Mouse (Mus musculus): Measurements from ENCODE around the gene Raver2. TPM values are rescaled to one million over a fixed set of nuclear protein-coding genes. Genes with fewer than 3 reads are reported as not detected.

The Raver2 gene
- polyA plus RNA-seq, 1 experiment from 2014 or later: 12.2 TPM

GRCm38 (mm10) chr4:101158282-101158681 is 89.5 kb downstream of the Raver2 start:
- no peaks in the 10 kb centered on the region for H3K9me3 ChIP-seq
- 94% methylated on average over 6 of the region's 6 CpGs for WGBS
- no peaks in the 10 kb centered on the region for H3K27me3 ChIP-seq
- H3K4me1 ChIP-seq: no peaks in the 10 kb centered on the region
- H3K27ac ChIP-seq (replicated peaks): no peak overlapping the region
- peaks cover 36% of the 10 kb centered on the region for H3K36me3 ChIP-seq
- no peak overlapping the region for H3K4me3 ChIP-seq
- no peak overlapping the region for H3K4me2 ChIP-seq (replicated peaks)
- no peak overlapping the region for H3K9ac ChIP-seq (replicated peaks)
- ATAC-seq (ENCODE audit: low FRiP score, low read depth): no peak

DNA sequence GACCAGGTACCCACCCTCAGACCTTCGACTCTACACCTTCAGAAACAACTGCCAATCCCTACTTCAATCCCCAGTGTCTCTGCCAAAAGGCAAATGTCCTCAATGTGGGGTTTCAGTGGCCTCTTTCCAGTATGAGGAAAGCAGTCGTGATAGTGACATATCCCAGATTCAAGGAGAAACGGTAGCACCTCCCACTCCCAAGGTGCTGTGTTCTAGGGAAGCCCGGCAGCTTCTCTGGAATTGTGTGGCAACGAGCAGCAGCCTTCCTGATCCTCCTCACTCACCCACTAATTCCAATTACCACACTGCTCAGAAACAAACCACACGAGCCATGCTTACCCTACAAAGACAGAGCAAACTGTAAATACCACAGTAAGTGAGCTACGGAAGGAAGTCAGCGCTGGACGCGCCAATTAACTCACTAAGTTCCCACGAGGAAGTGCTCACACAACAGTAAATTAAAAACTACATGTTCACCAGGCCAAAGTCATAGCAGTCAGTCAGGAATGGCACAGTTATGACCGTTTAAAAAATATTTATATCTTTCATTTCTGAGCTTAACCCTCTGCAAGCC is 90.5 kb downstream of the Raver2 start:
- ATAC-seq (ENCODE audit: low FRiP score, low read depth): no peak
- WGBS: 86% methylated on average over 12 of the region's 12 CpGs
- Histone ChIP-seq H3K4me2 (replicated peaks) (no peak overlapping the region), H3K4me1 (no peaks in the 10 kb centered on the region), H3K36me3 (peaks cover 30% of the 10 kb centered on the region), H3K9me3 (no peaks in the 10 kb centered on the region), H3K27me3 (no peaks in the 10 kb centered on the region), H3K4me3 (no peak overlapping the region), H3K27ac (replicated peaks) (no peak overlapping the region), H3K9ac (replicated peaks) (no peak overlapping the region)

DNA sequence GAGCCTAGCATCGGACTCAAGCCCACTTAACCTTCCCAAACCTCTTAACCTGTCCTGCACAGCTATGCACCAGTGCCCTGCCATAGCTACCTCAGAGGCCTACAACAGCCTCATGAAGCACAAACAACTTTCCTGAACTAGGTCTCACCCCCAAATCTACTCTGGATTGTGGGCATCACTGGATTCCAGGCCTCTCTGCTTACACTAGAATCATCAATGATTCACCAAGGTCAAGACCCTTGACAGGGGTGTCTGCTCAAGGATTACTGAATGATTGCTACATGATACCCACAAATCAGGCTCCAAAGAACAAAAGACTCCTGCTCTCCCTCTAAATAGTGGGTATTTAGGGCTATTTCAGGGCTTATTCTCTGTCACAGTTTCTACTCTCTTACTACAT is 92.0 kb downstream of the Raver2 start:
- H3K9me3 ChIP-seq: no peaks in the 10 kb centered on the region
- no peak for ATAC-seq (ENCODE audit: low FRiP score, low read depth)
- H3K9ac ChIP-seq (replicated peaks): no peak overlapping the region
- 96% methylated on average over 1 of the region's 1 CpGs for WGBS
- no peak overlapping the region for H3K27ac ChIP-seq (replicated peaks)
- H3K27me3 ChIP-seq: no peaks in the 10 kb centered on the region
- H3K36me3 ChIP-seq: peaks cover 28% of the 10 kb centered on the region
- no peak overlapping the region for H3K4me3 ChIP-seq
- no peaks in the 10 kb centered on the region for H3K4me1 ChIP-seq
- H3K4me2 ChIP-seq (replicated peaks): no peak overlapping the region

DNA sequence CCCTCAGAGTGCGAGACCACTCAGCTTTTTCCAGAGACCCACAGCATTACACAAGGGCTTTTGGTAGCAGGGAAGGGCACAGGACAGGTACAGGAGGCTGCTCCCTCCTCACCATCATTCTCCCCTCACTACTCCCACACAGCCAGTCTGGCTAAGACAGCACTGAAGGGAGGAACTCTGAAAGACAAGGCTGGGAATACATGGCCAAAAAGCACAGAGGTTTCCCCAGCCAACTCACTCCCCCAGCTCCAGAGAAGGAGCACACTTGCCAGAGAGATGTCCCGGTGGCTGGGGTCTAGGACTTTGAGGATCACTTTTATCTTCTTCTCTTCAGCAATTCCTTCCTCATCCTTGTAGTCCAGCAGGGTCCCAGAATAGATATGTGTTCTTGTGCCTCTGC is 95.4 kb downstream of the Raver2 start:
- H3K36me3 ChIP-seq: peaks cover 14% of the 10 kb centered on the region
- 95% methylated on average over 2 of the region's 2 CpGs for WGBS
- no peaks in the 10 kb centered on the region for H3K27me3 ChIP-seq
- H3K4me1 ChIP-seq: no peaks in the 10 kb centered on the region
- H3K27ac ChIP-seq (replicated peaks): no peak overlapping the region
- H3K4me3 ChIP-seq: no peak overlapping the region
- ATAC-seq (ENCODE audit: low FRiP score, low read depth): no peak
- no peak overlapping the region for H3K9ac ChIP-seq (replicated peaks)
- no peak overlapping the region for H3K4me2 ChIP-seq (replicated peaks)
- no peaks in the 10 kb centered on the region for H3K9me3 ChIP-seq

DNA sequence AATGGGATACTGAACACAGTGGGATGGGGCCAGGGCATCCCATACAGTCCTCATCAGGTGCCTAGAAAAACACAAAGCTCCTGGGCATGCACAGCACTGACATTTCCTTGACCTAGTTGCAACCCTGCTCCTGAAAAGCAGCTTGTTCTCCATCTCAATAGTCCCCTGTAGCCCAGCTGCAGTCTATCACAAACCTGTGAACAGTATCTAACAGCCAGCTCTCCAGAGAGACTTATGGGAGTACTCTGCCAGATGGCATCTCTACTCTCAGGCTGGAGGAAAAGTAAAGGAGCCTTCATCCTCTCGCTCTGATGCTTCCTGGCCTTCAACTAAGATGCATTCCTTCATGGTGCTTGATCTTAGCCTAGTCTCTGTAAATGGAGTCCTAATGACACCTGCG is 95.9 kb downstream of the Raver2 start:
- H3K9ac ChIP-seq (replicated peaks): no peak overlapping the region
- H3K36me3 ChIP-seq: peaks cover 9% of the 10 kb centered on the region
- H3K27me3 ChIP-seq: no peaks in the 10 kb centered on the region
- no peaks in the 10 kb centered on the region for H3K9me3 ChIP-seq
- WGBS: 96% methylated on average over 2 of the region's 2 CpGs
- H3K27ac ChIP-seq (replicated peaks): no peak overlapping the region
- no peak for ATAC-seq (ENCODE audit: low FRiP score, low read depth)
- no peak overlapping the region for H3K4me3 ChIP-seq
- no peak overlapping the region for H3K4me2 ChIP-seq (replicated peaks)
- H3K4me1 ChIP-seq: no peaks in the 10 kb centered on the region

DNA sequence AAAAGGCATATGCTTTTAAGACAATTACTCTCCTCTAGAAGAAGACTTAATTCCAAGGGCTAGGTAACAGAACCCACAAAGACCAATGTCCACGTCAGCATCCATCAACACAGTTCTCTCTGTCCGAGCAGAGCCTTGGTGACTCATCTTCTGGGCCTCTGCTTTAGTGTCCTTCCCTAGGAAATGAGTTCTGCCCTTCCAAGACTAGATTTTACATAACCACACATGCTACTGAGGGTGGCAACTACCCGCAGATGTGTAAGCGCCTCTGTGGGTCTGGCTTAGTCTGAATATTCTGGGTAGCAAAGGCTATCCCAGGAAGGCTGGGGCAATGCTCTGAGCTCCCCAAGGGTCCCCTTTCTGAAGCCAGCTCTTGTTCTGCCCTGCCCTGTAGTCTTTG is 97.0 kb downstream of the Raver2 start:
- Histone ChIP-seq H3K4me3 (no peak overlapping the region), H3K9me3 (no peaks in the 10 kb centered on the region), H3K27ac (replicated peaks) (no peak overlapping the region), H3K9ac (replicated peaks) (no peak overlapping the region), H3K4me2 (replicated peaks) (no peak overlapping the region), H3K4me1 (no peaks in the 10 kb centered on the region), H3K27me3 (no peaks in the 10 kb centered on the region), H3K36me3 (peaks cover 5% of the 10 kb centered on the region; the same call in 1 of the 2 replicates)
- 89% methylated on average over 4 of the region's 4 CpGs for WGBS
- ATAC-seq (ENCODE audit: low FRiP score, low read depth): no peak

DNA sequence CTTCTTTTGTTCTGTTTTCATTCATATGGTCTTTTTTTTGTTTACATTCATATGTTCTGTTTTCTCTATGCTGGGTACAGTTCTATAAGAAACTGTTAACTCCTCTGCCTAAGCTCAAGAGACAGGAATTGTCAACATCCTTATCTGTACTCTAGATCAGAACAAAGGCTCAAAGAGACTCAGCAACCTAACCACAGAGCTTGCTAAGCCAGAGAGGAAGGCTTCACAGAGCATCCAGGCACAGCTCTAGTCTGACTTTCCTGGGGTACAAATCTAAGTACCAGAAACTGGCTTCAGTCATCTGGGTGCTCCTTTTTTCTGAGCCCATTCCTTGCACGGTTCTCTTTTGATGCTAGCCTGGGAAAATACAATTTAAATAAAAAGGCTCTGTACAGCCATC is 99.0 kb downstream of the Raver2 start:
- H3K27me3 ChIP-seq: no peaks in the 10 kb centered on the region
- 85% methylated on average over 1 of the region's 1 CpGs for WGBS
- no peak overlapping the region for H3K4me3 ChIP-seq
- no peaks in the 10 kb centered on the region for H3K4me1 ChIP-seq
- no peak overlapping the region for H3K4me2 ChIP-seq (replicated peaks)
- ATAC-seq (ENCODE audit: low FRiP score, low read depth): no peak
- H3K36me3 ChIP-seq: no peaks in the 10 kb centered on the region
- H3K9me3 ChIP-seq: no peaks in the 10 kb centered on the region
- H3K9ac ChIP-seq (replicated peaks): no peak overlapping the region
- no peak overlapping the region for H3K27ac ChIP-seq (replicated peaks)

- 0 out of 2 replicates have a peak, but pooled peaks have one; percentile 34 for ATAC-seq (ENCODE audit: low FRiP score, low read depth)
- H3K36me3 ChIP-seq: no peaks in the 10 kb centered on the region
- no peak overlapping the region for H3K27ac ChIP-seq (replicated peaks)
- no peaks in the 10 kb centered on the region for H3K4me1 ChIP-seq
- no peaks in the 10 kb centered on the region for H3K27me3 ChIP-seq
- H3K9ac ChIP-seq (replicated peaks): no peak overlapping the region
- H3K4me3 ChIP-seq: no peak overlapping the region
- no peaks in the 10 kb centered on the region for H3K9me3 ChIP-seq
- 53% methylated on average over 6 of the region's 6 CpGs for WGBS
- no peak overlapping the region for H3K4me2 ChIP-seq (replicated peaks)
Measured at GRCm38 (mm10) chr4:101168189-101168778, 99.5 kb downstream of the Raver2 start.

GRCm38 (mm10) chr4:101172738-101173137 is 104.0 kb downstream of the Raver2 start:
- H3K36me3 ChIP-seq: peaks cover 4% of the 10 kb centered on the region; the same call in 1 of the 2 replicates
- no peak overlapping the region for H3K27ac ChIP-seq (replicated peaks)
- 92% methylated on average over 2 of the region's 2 CpGs for WGBS
- no peaks in the 10 kb centered on the region for H3K9me3 ChIP-seq
- H3K4me1 ChIP-seq: no peaks in the 10 kb centered on the region
- H3K4me2 ChIP-seq (replicated peaks): no peak overlapping the region
- no peak overlapping the region for H3K9ac ChIP-seq (replicated peaks)
- no peaks in the 10 kb centered on the region for H3K27me3 ChIP-seq
- H3K4me3 ChIP-seq: no peak overlapping the region
- no peak for ATAC-seq (ENCODE audit: low FRiP score, low read depth)

DNA sequence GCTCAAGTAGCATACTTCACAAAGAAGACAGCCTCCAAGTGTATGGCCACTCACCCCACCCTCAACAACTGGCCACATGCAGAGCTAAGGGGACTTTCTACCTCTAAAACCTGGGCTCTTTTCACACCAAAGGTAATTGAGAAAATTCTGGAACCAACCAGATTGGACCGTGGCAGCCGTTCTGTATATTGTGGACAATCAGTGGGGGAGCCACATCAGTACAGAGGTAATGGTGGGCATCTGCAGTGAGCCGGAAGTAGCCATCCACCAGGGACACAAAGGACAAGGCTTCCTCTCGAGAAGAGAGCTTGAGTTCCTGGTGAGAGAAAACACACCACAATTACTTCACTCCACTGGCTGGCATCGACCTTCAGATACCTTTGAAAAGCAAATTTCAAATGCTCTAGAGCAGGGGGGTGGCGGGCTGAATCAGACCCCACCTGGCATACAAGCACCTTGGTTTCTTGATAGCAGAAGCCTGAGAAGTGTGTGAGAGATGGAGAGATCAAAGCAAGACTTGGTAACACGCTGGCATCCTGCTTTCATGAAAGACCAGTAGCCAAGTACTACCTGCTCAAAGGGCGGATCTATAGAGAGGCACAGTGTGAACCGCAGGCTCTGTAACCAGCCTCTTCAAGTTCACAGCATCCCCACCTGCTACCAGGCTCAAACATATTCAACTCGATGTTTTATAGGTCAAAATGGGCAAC is 106.3 kb downstream of the Raver2 start:
- no peak overlapping the region for H3K4me2 ChIP-seq (replicated peaks)
- WGBS: 85% methylated on average over 10 of the region's 10 CpGs
- no peaks in the 10 kb centered on the region for H3K9me3 ChIP-seq
- H3K4me1 ChIP-seq: no peaks in the 10 kb centered on the region
- H3K27me3 ChIP-seq: no peaks in the 10 kb centered on the region
- peaks cover 4% of the 10 kb centered on the region; the same call in 1 of the 2 replicates for H3K36me3 ChIP-seq
- no peak overlapping the region for H3K27ac ChIP-seq (replicated peaks)
- no peak for ATAC-seq (ENCODE audit: low FRiP score, low read depth)
- no peak overlapping the region for H3K9ac ChIP-seq (replicated peaks)
- no peak overlapping the region for H3K4me3 ChIP-seq

DNA sequence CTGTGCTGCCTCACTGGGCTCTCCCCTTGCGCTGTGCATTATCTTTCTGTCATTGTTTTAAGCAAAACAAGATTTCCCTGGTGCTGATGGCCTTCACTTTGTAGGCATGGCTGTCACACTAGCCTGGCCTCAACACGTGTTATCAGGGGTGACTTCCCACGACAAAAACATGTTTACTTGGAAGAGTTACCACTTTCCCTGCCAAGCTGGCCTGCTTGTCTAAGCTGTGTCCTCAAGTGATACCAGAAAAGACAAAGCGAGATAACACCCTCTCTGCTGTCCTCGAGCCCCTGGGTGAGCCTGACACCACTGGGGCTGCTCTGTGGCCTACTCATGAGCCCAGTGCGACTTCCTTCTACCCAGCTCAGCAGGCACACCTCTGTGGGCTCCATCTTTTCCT is 107.3 kb downstream of the Raver2 start:
- H3K9ac ChIP-seq (replicated peaks): no peak overlapping the region
- H3K4me1 ChIP-seq: no peaks in the 10 kb centered on the region
- H3K9me3 ChIP-seq: no peaks in the 10 kb centered on the region
- no peak overlapping the region for H3K4me2 ChIP-seq (replicated peaks)
- ATAC-seq (ENCODE audit: low FRiP score, low read depth): no peak
- no peak overlapping the region for H3K4me3 ChIP-seq
- no peaks in the 10 kb centered on the region for H3K27me3 ChIP-seq
- H3K27ac ChIP-seq (replicated peaks): no peak overlapping the region
- WGBS: 86% methylated on average over 6 of the region's 6 CpGs
- H3K36me3 ChIP-seq: peaks cover 4% of the 10 kb centered on the region; the same call in 1 of the 2 replicates

- H3K9ac ChIP-seq (replicated peaks): no peak overlapping the region
- H3K4me2 ChIP-seq (replicated peaks): no peak overlapping the region
- H3K27ac ChIP-seq (replicated peaks): no peak overlapping the region
- H3K9me3 ChIP-seq: no peaks in the 10 kb centered on the region
- peaks cover 4% of the 10 kb centered on the region; the same call in 1 of the 2 replicates for H3K36me3 ChIP-seq
- H3K4me1 ChIP-seq: no peaks in the 10 kb centered on the region
- 93% methylated on average over 3 of the region's 3 CpGs for WGBS
- no peak for ATAC-seq (ENCODE audit: low FRiP score, low read depth)
- no peak overlapping the region for H3K4me3 ChIP-seq
- H3K27me3 ChIP-seq: no peaks in the 10 kb centered on the region
Measured at GRCm38 (mm10) chr4:101177796-101178195, 109.0 kb downstream of the Raver2 start.

Measured in midbrain, embryonic 12.5 days (tissue).